Mouse (Mus musculus) left cerebral cortex, adult 18-20 months (tissue): ENCODE data around the gene Gipc1. TPM values are rescaled to one million over a fixed set of nuclear protein-coding genes. Genes with fewer than 3 reads are reported as not detected.

ENCODE experiments used
- DNase-seq, 2 experiments: peaks; one replicate each; pipeline ENCODE4 v3.0.0; 2021 to 2022; ENCODE audit warnings: low spot score in 2 of 2, mixed read lengths in 1 of 2
- long read RNA-seq, 2 experiments: library from polyadenylated mRNA; stranded (forward); transcript quantifications; one replicate each; pipeline ENCODE4 v2.0.0; 2021
- total RNA-seq, 2 experiments: library from RNA; stranded (reverse); gene quantifications; 2 replicates each; pipeline ENCODE4 v1.2.3; 2021

Gipc1 gene
- 10 to 100 TPM; 86.0 to 86.7 TPM for total RNA-seq
- long read RNA-seq, experiment 1, transcript Gipc1-201 (7 exons, 1,522 nt): major isoform, 159 of 211 reads
- long read RNA-seq, experiment 1, partial matches to known transcripts: 40 of 211 reads
- long read RNA-seq, experiment 1, other reads (novel, unspliced or antisense): 12 of 211 reads
- long read RNA-seq, experiment 2, transcript Gipc1-201 (7 exons, 1,522 nt): major isoform, 150 of 196 reads
- long read RNA-seq, experiment 2, partial matches to known transcripts: 28 of 196 reads
- long read RNA-seq, experiment 2, other reads (novel, unspliced or antisense): 18 of 196 reads

- peak; percentile 95 to 96 for DNase-seq
Measured at GRCm38 (mm10) chr8:83652030-83652743, at the start of gene Gipc1. Gene Gipc1, plus strand, starts transcription at chr8:83652677.

- peak; percentile 99 to 100 for DNase-seq
Measured at GRCm38 (mm10) chr8:83607661-83608397, 44.6 kb upstream of the Gipc1 start, which contains the start of the genes Tecr and Dnajb1. Gene Tecr, minus strand, starts transcription at chr8:83607971. Gene Dnajb1, plus strand, starts transcription at chr8:83608193.

GRCm38 (mm10) chr8:83608398-83608829 lies 44.1 kb upstream of the Gipc1 start:
- peak; percentile 67 to 74 for DNase-seq

DNA sequence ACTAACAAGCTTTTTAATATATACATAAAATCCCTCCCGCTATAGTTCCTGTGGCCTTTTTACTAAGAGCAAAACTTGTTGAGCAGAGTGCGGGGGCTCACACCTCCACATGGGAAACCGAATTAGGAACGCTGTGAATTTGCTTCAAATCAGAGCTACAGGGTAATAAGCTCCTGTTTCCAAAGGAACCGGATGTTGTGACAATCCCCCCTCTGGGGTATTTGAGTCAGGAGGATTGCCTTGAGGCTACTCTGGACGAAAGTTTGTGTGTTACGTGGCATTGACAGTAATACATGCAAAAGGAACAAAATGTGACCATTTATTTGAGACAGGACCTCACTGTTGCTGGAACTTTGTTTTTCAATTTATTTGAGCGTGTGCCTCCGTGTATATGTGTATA lies 43.4 kb upstream of the Gipc1 start:
- DNase-seq: no peak

GRCm38 (mm10) chr8:83609547-83610180 lies 42.8 kb upstream of the Gipc1 start:
- no peak for DNase-seq

DNA sequence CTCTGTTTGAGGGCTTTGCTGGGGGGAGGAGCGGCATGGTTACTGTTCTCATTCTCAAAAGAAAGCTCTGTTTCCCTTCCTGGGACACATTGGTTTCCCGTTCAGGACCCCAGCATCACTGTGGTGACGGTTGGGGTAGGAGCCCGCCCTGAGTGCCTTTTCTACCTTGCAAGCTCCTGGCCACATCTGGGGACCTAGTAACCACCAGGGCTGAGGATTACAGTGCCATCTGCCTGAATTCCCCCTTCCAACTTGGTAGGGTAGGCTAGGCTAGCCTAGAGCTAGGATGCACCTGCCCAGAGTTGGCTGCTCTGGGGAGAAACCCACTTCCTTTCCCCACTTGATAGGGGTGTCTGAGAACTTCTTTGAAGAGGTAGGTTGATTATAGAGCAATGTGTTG lies 40.6 kb upstream of the Gipc1 start:
- DNase-seq: no peak

DNA sequence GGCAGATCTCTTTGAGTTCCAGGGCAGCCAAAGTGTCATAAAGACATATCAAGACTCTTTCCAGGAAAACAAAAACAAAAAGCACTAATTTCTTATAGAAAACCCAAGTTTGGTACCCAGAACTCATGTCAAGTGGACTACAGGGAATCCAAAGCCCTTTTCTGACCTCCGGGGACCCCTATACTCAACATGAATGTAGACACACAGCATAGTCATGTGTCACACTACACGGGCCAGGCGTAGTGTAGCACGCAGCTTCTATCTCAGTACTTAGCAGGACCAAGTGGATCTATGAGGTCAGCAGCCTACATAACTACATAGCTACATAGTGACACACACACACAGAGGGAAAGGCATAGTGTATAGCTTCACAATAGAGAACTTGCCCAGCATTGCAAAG lies 38.8 kb upstream of the Gipc1 start:
- no peak for DNase-seq

GRCm38 (mm10) chr8:83616625-83617024 lies 35.9 kb upstream of the Gipc1 start:
- DNase-seq: no peak

GRCm38 (mm10) chr8:83617111-83617510 lies 35.4 kb upstream of the Gipc1 start:
- peak; percentile 51 to 59 for DNase-seq

DNA sequence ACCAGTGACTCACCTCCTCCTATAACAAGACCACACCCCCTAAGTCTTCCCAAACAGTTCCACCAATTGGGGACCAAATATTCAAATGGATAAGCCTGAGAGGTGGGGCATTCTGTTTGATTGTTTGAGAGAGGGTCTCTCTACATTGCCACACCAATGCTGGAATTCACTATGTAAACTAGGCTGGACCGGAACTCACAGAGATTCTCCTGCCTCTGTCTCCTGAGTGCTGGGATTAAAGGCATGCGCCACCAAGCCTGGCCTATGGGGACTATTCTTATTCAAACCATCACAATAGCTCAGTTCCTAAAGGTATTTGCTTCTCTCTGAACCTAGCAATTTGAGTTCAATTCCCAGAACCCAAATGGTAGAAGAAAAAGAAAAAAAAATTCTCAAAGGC lies 33.9 kb upstream of the Gipc1 start:
- DNase-seq: no peak

- DNase-seq: no peak
Measured at GRCm38 (mm10) chr8:83619568-83620285, 32.8 kb upstream of the Gipc1 start.

- DNase-seq: no peak
Measured at GRCm38 (mm10) chr8:83621691-83622388, 30.6 kb upstream of the Gipc1 start.

DNA sequence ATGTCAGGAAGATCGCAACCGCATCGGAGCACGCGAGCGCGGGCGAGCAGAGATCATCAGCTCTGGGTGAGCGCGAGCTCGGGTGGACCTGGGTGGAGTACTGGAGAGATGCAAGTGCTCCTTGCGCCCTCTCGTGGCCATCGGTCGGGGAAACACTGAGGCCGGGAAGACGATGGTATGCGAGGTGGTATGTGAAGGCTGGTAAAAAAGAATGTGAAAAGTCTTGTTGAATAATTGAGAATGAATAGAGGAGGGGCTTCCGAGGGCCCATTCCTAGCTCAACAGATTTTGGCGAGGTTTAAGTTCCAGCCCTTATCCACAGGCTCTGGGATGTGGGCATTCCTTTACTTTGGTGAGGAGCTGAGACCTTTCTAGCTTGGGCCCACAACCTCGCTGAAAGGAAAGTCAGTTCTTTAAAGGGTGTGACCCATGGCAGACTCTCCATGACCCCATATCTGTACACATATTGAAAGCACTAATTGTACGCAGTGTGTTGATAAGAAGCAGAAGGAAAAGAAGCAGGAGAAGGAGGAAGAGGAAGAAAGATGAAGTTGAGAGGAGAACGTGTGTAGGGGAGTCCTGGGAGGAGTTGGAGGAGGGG lies 30.0 kb upstream of the Gipc1 start:
- peak; percentile 96 to 97 for DNase-seq

DNA sequence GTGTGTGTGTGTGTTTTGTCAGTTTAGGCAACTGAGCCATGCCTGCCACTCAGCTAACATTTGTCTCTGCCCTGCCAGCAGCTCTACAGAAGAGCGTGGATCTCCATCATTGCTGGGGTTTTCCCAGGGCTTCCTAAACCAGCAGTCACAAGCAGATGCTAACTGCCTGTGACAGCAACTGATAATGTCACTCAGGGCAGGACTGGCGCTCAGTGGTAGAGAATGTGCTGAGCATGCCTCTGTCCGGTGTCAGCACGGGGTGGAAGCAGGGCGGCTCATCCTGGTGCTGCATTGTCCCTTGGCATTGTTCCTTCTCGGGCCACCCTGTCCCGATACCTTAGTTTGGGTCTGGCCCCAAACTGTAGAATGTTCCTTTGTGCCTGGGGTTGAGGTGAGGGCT lies 28.9 kb upstream of the Gipc1 start:
- no peak for DNase-seq

GRCm38 (mm10) chr8:83624739-83625138 lies 27.7 kb upstream of the Gipc1 start:
- no peak for DNase-seq

- no peak for DNase-seq
Measured at GRCm38 (mm10) chr8:83625676-83626299, 26.7 kb upstream of the Gipc1 start.

- DNase-seq: no peak
Measured at GRCm38 (mm10) chr8:83632083-83632707, 20.3 kb upstream of the Gipc1 start.

DNA sequence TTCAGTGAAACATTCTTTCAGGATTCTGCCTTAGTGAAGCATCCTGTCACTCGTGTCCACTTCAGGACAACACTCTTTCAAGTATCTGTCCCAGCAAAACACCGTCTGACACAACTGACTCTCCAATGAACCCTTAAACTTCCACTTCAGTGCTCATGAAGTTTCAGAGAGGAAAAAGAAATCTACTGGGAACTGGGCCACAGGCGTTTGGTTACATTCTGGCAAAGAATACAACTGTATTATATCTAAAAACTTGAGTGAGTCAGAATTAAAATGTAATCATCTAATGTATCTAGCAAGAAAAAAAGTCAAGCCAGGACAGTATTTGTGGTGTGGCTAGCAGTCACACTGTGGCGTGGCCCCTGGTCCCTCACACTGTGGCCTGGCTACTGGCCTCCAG lies 13.6 kb upstream of the Gipc1 start:
- DNase-seq: no peak

GRCm38 (mm10) chr8:83639649-83640048 lies 12.8 kb upstream of the Gipc1 start:
- DNase-seq: no peak
